8 mouse cellular contexts compared by ENCODE assay signal in the genomic region with DNA sequence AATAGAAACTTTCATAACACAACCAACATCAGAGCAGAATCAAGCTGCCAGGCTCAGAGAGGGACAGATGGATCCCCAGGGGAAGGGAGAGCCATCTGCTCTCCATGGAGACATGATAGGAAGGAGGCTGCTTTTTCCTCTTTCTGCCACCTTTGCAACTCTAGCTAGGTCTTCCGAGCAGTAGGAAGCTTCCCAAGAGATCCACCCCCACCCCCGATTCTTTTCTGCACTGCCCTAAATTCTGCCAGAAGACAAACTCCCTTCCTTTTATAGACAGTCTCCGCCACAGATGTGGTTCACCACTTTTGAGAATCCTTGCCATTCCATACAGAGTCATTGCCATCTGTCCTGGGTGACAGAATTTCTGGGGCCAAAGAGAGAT. TPM values are rescaled to one million over a fixed set of nuclear protein-coding genes. Genes with fewer than 3 reads are reported as not detected.
DNase-seq lines count a peak whose midpoint lies in the region; TF ChIP-seq lines count a peak whose summit lies in the region.
"Had no signal": no experiment of that assay in that cellular context is flagged by ENCODE, and none has a peak within 500 bp of the region (broad histone marks: within the 10 kb centered on the region; RNA-seq: fewer than 3 reads in every experiment).

No protein-coding gene starts in this region.

- intact Hi-C loops in left cerebral cortex, postnatal 25 days (cut with DNase I) = loop anchor here (1.0 kb wide), 1 partner anchor 16 kb away; a partner anchor contains a TSS

- no peak for TF ChIP-seq POLR2A in brain, embryonic 14.5 days (IDR thresholded peaks at IDR 0.05; ENCODE audit: borderline replicate concordance, extremely low read depth, insufficient read depth, insufficient read length, poor library complexity, severe bottlenecking)

- no peak for TF ChIP-seq CTCF in brain, embryonic 14.5 days (IDR thresholded peaks at IDR 0.05; ENCODE audit: borderline replicate concordance, extremely low read depth, insufficient read depth, insufficient read length)

- DNase-seq in brain, embryonic 14.5 days (ENCODE audit: low read depth) = peak; percentile 18
- DNase-seq in cerebellum, adult 11-12 months = peak; percentile 72
- DNase-seq in frontal cortex, adult 2 months (ENCODE audit: extremely low spot score in 1 of 2, low spot score in 1 of 2) = peak; percentile 35 to 73
- DNase-seq in left cerebral cortex, postnatal 25 days (ENCODE audit: low spot score in 2 of 2) = peak; percentile 59 to 88
- no peak for DNase-seq in adrenal gland, postnatal 4 days (ENCODE audit: low spot score in 2 of 2)
- DNase-seq in thymus, postnatal 0 days (ENCODE audit: low spot score) = no peak
- DNase-seq in adrenal gland, postnatal 14 days = no peak
- DNase-seq: heart, postnatal 14 days had no signal

RNA-seq across cellular contexts. Expression of a gene that starts 16.0 kb away (rescaled TPM):
- 101 and 133 TPM in 2 replicates for polyA plus RNA-seq in brain, embryonic 14.5 days (2012; rRNA removed)
- polyA plus RNA-seq in frontal cortex, adult 2 months (2012; rRNA removed) = 112 and 115 TPM in 2 replicates
- 10 to 100 TPM; 74.0 to 75.2 TPM for total RNA-seq in left cerebral cortex, postnatal 25 days (2021)
- 1 to 10 TPM; 7.6 to 8.0 TPM for total RNA-seq in adrenal gland, postnatal 4 days (2021)
- 0.60 and 0.64 TPM in 2 replicates for polyA plus RNA-seq in thymus, postnatal 0 days (2015; fragmentation: Nextera tagmentation; extraction: Ambion mirVana)
- total RNA-seq in adrenal gland, postnatal 14 days (2021) = 6.4 and 7.3 TPM in 2 replicates

RNA-seq across cellular contexts. Expression of a gene that starts 29.0 kb away (rescaled TPM):
- polyA plus RNA-seq in brain, embryonic 14.5 days (2012; rRNA removed) = 20.0 and 23.7 TPM in 2 replicates
- polyA plus RNA-seq in frontal cortex, adult 2 months (2012; rRNA removed) = 20.0 and 22.7 TPM in 2 replicates
- 10 to 100 TPM; 35.6 to 41.4 TPM for total RNA-seq in left cerebral cortex, postnatal 25 days (2021)
- total RNA-seq in adrenal gland, postnatal 4 days (2021) = 10 to 100 TPM; 42.7 to 47.8 TPM
- polyA plus RNA-seq in thymus, postnatal 0 days (2015; fragmentation: Nextera tagmentation; extraction: Ambion mirVana) = 53.4 and 59.1 TPM in 2 replicates
- total RNA-seq in adrenal gland, postnatal 14 days (2021) = 46.2 and 62.0 TPM in 2 replicates

RNA-seq across cellular contexts. Expression of a gene that starts 29.9 kb away (rescaled TPM):
- 47.5 and 55.4 TPM in 2 replicates for polyA plus RNA-seq in brain, embryonic 14.5 days (2012; rRNA removed)
- polyA plus RNA-seq in frontal cortex, adult 2 months (2012; rRNA removed) = 28.2 and 28.4 TPM in 2 replicates
- 10 to 100 TPM; 20.2 to 25.9 TPM for total RNA-seq in left cerebral cortex, postnatal 25 days (2021)
- total RNA-seq in adrenal gland, postnatal 4 days (2021) = 10 to 100 TPM; 18.5 to 21.3 TPM
- polyA plus RNA-seq in thymus, postnatal 0 days (2015; fragmentation: Nextera tagmentation; extraction: Ambion mirVana) = 30.2 and 35.9 TPM in 2 replicates
- 24.7 and 25.3 TPM in 2 replicates for total RNA-seq in adrenal gland, postnatal 14 days (2021)

RNA-seq across cellular contexts. Expression of a gene that starts 46.3 kb away (rescaled TPM):
- 29.7 and 33.8 TPM in 2 replicates for polyA plus RNA-seq in brain, embryonic 14.5 days (2012; rRNA removed)
- polyA plus RNA-seq in frontal cortex, adult 2 months (2012; rRNA removed) = 16.7 TPM in 2 replicates
- total RNA-seq in left cerebral cortex, postnatal 25 days (2021) = 10 to 100 TPM; 15.8 to 16.6 TPM
- 1 to 10 TPM; 7.6 to 8.2 TPM for total RNA-seq in adrenal gland, postnatal 4 days (2021)
- polyA plus RNA-seq in thymus, postnatal 0 days (2015; fragmentation: Nextera tagmentation; extraction: Ambion mirVana) = 10.7 and 12.0 TPM in 2 replicates
- 8.0 and 11.0 TPM in 2 replicates for total RNA-seq in adrenal gland, postnatal 14 days (2021)

RNA-seq across cellular contexts. Expression of a gene that starts 48.6 kb away (rescaled TPM):
- 33.7 and 37.7 TPM in 2 replicates for polyA plus RNA-seq in brain, embryonic 14.5 days (2012; rRNA removed)
- 10.3 and 12.2 TPM in 2 replicates for polyA plus RNA-seq in frontal cortex, adult 2 months (2012; rRNA removed)
- total RNA-seq in left cerebral cortex, postnatal 25 days (2021) = 1 to 10 TPM; 7.3 to 9.0 TPM
- total RNA-seq in adrenal gland, postnatal 4 days (2021) = 1 to 10 TPM; 2.1 to 7.4 TPM
- 0.16 and 0.26 TPM in 2 replicates for polyA plus RNA-seq in thymus, postnatal 0 days (2015; fragmentation: Nextera tagmentation; extraction: Ambion mirVana)
- 2.5 TPM in 1 of 2 replicates, not detected in the other for total RNA-seq in adrenal gland, postnatal 14 days (2021)

Comparison
In these comparisons a context has a peak if more than half of its experiments do, and no peak if none do; other contexts are left out.
1. DNase-seq: peak in brain, embryonic 14.5 days (single experiment), cerebellum, adult 11-12 months (single experiment), frontal cortex, adult 2 months (2 of 2) and left cerebral cortex, postnatal 25 days (2 of 2); none in adrenal gland, postnatal 4 days (0 of 2), thymus, postnatal 0 days (single experiment) and adrenal gland, postnatal 14 days (single experiment).